Mouse (Mus musculus): ENCODE data around the gene Armc3. TPM values are rescaled to one million over a fixed set of nuclear protein-coding genes. Genes with fewer than 3 reads are reported as not detected.
A peak's percentile ranks its signal among the peaks of the same experiment; 100 is the strongest.

Gene Armc3
- polyA plus RNA-seq, 2 experiments, result 0.02 TPM; not detected in 1

- Histone ChIP-seq H3K9me3 (ENCODE audit: control insufficient read depth, low read length) (no peaks in the 10 kb centered on the region), H3K4me3 (ENCODE audit: insufficient read depth in 1 of 2, low read depth in 2 of 2, low read length in 2 of 2) (no peak overlapping the region), H3K27ac (no peak overlapping the region), H3K4me2 (ENCODE audit: low read depth) (no peak overlapping the region), H3K27me3 (ENCODE audit: control insufficient read depth, insufficient read depth, low read length) (no peaks in the 10 kb centered on the region), H3K4me1 (replicated peaks; ENCODE audit: control insufficient read depth in 2 of 2, insufficient read depth in 2 of 2, low read length in 1 of 2) (no peaks in the 10 kb centered on the region), H3K9ac (replicated peaks) (no peak overlapping the region), H3K36me3 (replicated peaks; ENCODE audit: control insufficient read depth, insufficient read depth, low read depth) (no peaks in the 10 kb centered on the region)
- WGBS (ENCODE audit: insufficient replicate concordance), result 73% methylated on average over 1 of the region's 1 CpGs
- TF ChIP-seq CTCF (IDR thresholded peaks at IDR 0.05; ENCODE audit: low read depth) (no peak), EP300 (IDR thresholded peaks at IDR 0.05; ENCODE audit: low read depth) (no peak)
- ATAC-seq (ENCODE audit: insufficient read depth) (no peak), DNase-seq (ENCODE audit: low read depth in 3 of 3, low spot score in 3 of 3) (no peak)
These were observed 34.9 kb upstream of the Armc3 start for GRCm38 (mm10) chr2:19164234-19164633.

- H3K4me3 ChIP-seq (ENCODE audit: insufficient read depth in 1 of 2, low read depth in 2 of 2, low read length in 2 of 2), result no peak overlapping the region
- ATAC-seq (ENCODE audit: insufficient read depth) (no peak), DNase-seq (ENCODE audit: low read depth in 3 of 3, low spot score in 3 of 3) (no peak)
- no peaks in the 10 kb centered on the region for H3K4me1 ChIP-seq (replicated peaks; ENCODE audit: control insufficient read depth in 2 of 2, insufficient read depth in 2 of 2, low read length in 1 of 2)
- no peak overlapping the region for H3K9ac ChIP-seq (replicated peaks)
- H3K9me3 ChIP-seq (ENCODE audit: control insufficient read depth, low read length), result no peaks in the 10 kb centered on the region
- no peaks in the 10 kb centered on the region for H3K36me3 ChIP-seq (replicated peaks; ENCODE audit: control insufficient read depth, insufficient read depth, low read depth)
- no peak for TF ChIP-seq CTCF (IDR thresholded peaks at IDR 0.05; ENCODE audit: low read depth)
- 26% methylated on average over 1 of the region's 1 CpGs for WGBS (ENCODE audit: insufficient replicate concordance)
- H3K27ac ChIP-seq, result no peak overlapping the region
- no peaks in the 10 kb centered on the region for H3K27me3 ChIP-seq (ENCODE audit: control insufficient read depth, insufficient read depth, low read length)
- H3K4me2 ChIP-seq (ENCODE audit: low read depth), result no peak overlapping the region
These were observed 22.3 kb upstream of the Armc3 start for GRCm38 (mm10) chr2:19176827-19177236.

DNA sequence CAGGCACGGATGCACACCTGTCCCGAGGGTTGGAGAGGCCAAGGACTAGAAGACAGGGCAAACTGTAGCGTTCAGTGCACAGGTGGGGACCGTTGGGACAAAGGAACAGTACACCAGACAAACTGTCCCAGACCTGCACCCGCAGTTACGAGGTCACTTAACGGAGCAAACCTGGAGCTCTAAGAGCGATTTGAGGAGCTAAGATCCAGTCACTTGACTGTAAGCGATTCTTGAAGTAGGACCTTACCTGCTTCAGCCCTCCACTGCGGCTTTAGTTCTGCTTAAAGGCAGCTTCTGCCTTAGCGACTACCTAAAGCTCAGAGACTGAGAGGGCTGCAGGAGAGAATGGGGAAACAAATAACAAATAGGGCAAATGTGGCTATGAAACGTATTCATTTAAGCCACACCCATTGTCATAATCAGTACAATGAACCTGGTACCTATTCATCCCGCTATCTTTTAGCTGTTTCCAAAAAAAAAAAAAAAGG, 308 bp downstream of the Armc3 start:
- ATAC-seq (ENCODE audit: insufficient read depth) (no peak), DNase-seq (ENCODE audit: low read depth in 3 of 3, low spot score in 3 of 3) (no peak)
- Histone ChIP-seq H3K9me3 (ENCODE audit: control insufficient read depth, low read length) (no peaks in the 10 kb centered on the region), H3K4me1 (replicated peaks; ENCODE audit: control insufficient read depth in 2 of 2, insufficient read depth in 2 of 2, low read length in 1 of 2) (peaks cover 0 to 4% of the 10 kb centered on the region in 2 experiments; a peak in 1 of 4 replicates), H3K27me3 (ENCODE audit: control insufficient read depth, insufficient read depth, low read length) (no peaks in the 10 kb centered on the region), H3K36me3 (replicated peaks; ENCODE audit: control insufficient read depth, insufficient read depth, low read depth) (no peaks in the 10 kb centered on the region), H3K27ac (no peak overlapping the region), H3K4me2 (ENCODE audit: low read depth) (peak overlapping the region; percentile 48), H3K9ac (replicated peaks) (no peak overlapping the region), H3K4me3 (ENCODE audit: insufficient read depth in 1 of 2, low read depth in 2 of 2, low read length in 2 of 2) (peak overlapping the region; percentile 15 to 24; a peak in 3 of 4 replicates)
- 24% methylated on average over 13 of the region's 13 CpGs for WGBS (ENCODE audit: insufficient replicate concordance)
- TF ChIP-seq CTCF (IDR thresholded peaks at IDR 0.05; ENCODE audit: low read depth) (no peak), EP300 (IDR thresholded peaks at IDR 0.05; ENCODE audit: low read depth) (no peak)

GRCm38 (mm10) chr2:19200112-19200511, 1.0 kb downstream of the Armc3 start:
- ATAC-seq (ENCODE audit: insufficient read depth) (no peak), DNase-seq (ENCODE audit: low read depth in 3 of 3, low spot score in 3 of 3) (no peak)
- Histone ChIP-seq H3K36me3 (replicated peaks; ENCODE audit: control insufficient read depth, insufficient read depth, low read depth) (no peaks in the 10 kb centered on the region), H3K27me3 (ENCODE audit: control insufficient read depth, insufficient read depth, low read length) (no peaks in the 10 kb centered on the region), H3K9me3 (ENCODE audit: control insufficient read depth, low read length) (no peaks in the 10 kb centered on the region), H3K27ac (no peak overlapping the region), H3K4me3 (ENCODE audit: insufficient read depth in 1 of 2, low read depth in 2 of 2, low read length in 2 of 2) (no peak overlapping the region), H3K4me1 (replicated peaks; ENCODE audit: control insufficient read depth in 2 of 2, insufficient read depth in 2 of 2, low read length in 1 of 2) (peaks cover 0 to 4% of the 10 kb centered on the region in 2 experiments; a peak in 1 of 4 replicates), H3K9ac (replicated peaks) (no peak overlapping the region), H3K4me2 (ENCODE audit: low read depth) (no peak overlapping the region)
- 62% methylated on average over 1 of the region's 1 CpGs for WGBS (ENCODE audit: insufficient replicate concordance)
- TF ChIP-seq EP300 (IDR thresholded peaks at IDR 0.05; ENCODE audit: low read depth) (no peak), CTCF (IDR thresholded peaks at IDR 0.05; ENCODE audit: low read depth) (no peak)

DNA sequence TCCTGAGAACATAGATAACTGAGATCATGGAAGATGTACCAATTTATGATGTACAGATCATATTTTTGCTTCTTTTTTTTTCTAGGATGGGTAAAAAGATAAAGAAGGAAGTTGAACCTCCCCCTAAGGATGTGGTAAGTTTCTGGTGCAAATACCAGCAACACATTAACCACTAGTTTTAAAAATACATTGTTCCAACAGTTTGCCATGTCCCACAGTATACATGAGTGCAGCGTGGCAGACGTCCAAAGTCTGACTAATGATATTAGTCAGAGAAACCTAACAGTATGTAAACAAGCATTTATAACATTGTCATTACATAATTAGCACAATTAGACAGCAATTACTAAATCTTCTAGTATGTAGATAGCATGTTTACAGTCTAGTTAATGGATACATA, 2.6 kb downstream of the Armc3 start:
- no peaks in the 10 kb centered on the region for H3K27me3 ChIP-seq (ENCODE audit: control insufficient read depth, insufficient read depth, low read length)
- TF ChIP-seq CTCF (IDR thresholded peaks at IDR 0.05; ENCODE audit: low read depth), result no peak
- no peak for TF ChIP-seq EP300 (IDR thresholded peaks at IDR 0.05; ENCODE audit: low read depth)
- H3K4me2 ChIP-seq (ENCODE audit: low read depth), result no peak overlapping the region
- ATAC-seq (ENCODE audit: insufficient read depth) (no peak), DNase-seq (ENCODE audit: low read depth in 3 of 3, low spot score in 3 of 3) (no peak)
- H3K36me3 ChIP-seq (replicated peaks; ENCODE audit: control insufficient read depth, insufficient read depth, low read depth), result no peaks in the 10 kb centered on the region
- H3K9ac ChIP-seq (replicated peaks), result no peak overlapping the region
- peaks cover 0 to 4% of the 10 kb centered on the region in 2 experiments; a peak in 1 of 4 replicates for H3K4me1 ChIP-seq (replicated peaks; ENCODE audit: control insufficient read depth in 2 of 2, insufficient read depth in 2 of 2, low read length in 1 of 2)
- 8% methylated on average over 2 of the region's 2 CpGs for WGBS (ENCODE audit: insufficient replicate concordance)
- no peak overlapping the region for H3K27ac ChIP-seq
- H3K4me3 ChIP-seq (ENCODE audit: insufficient read depth in 1 of 2, low read depth in 2 of 2, low read length in 2 of 2), result no peak overlapping the region
- H3K9me3 ChIP-seq (ENCODE audit: control insufficient read depth, low read length), result no peaks in the 10 kb centered on the region

All from liver, embryonic 14.5 days (tissue).